Mouse (Mus musculus) brain, embryonic 14.5 days (tissue): ENCODE measurements around the gene Cntn5. TPM values are rescaled to one million over a fixed set of nuclear protein-coding genes. Genes with fewer than 3 reads are reported as not detected.

Experiments used
- DNase-seq: peaks from one replicate; pipeline ENCODE4 v3.0.0-alpha.2; 2011; ENCODE audit warnings: low read depth
- CTCF ChIP-seq: fragments of 200-500 bp; IDR thresholded peaks from 2 replicates; pipeline ENCODE4 v1.5.1; 2012; ENCODE audit warnings: inconsistent platforms, mild to moderate bottlenecking, moderate library complexity, borderline replicate concordance; ENCODE audit not compliant: insufficient read depth, insufficient read length; ENCODE audit errors: extremely low read depth
- POLR2A ChIP-seq: fragments of 200-500 bp; IDR thresholded peaks from 2 replicates; pipeline ENCODE4 v1.6.1; 2012; ENCODE audit warnings: mild to moderate bottlenecking, inconsistent platforms, borderline replicate concordance; ENCODE audit not compliant: poor library complexity, insufficient read depth, insufficient read length, severe bottlenecking; ENCODE audit errors: extremely low read depth
- polyA plus RNA-seq: library from polyadenylated mRNA; depleted of rRNA; stranded (reverse); fragments of >200 nt; gene quantifications from 2 replicates; pipeline ENCODE4 v1.2.3, GENCODE M21; 2012

Gene Cntn5
- polyA plus RNA-seq, 1 experiment = 5.5 TPM

GRCm38 (mm10) chr9:10381701-10382100, 522.9 kb downstream of the Cntn5 start:
- no peak for DNase-seq
- TF ChIP-seq CTCF = no peak
- no peak for TF ChIP-seq POLR2A

DNA sequence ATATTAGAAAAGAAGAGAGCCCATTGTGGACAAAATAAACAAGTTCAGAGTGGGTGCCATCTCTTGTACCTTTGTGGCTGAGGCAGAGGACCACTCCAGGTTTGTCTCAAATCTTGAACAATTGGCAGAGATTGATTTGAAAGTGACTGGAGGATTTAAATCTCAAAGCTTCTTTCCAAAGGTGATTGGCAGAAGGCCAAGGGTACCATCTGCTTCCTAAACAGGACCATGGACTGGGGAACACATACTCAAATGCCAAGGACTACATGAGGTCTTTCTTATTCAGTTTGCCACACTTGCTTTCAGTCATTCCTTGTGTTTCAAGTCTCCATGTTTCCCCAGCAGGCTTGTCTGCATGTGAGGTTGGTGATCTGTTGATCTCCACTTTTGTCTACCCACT, 528.3 kb downstream of the Cntn5 start:
- no peak for TF ChIP-seq CTCF
- TF ChIP-seq POLR2A = no peak
- DNase-seq = peak; percentile 67

GRCm38 (mm10) chr9:10368971-10369370, 535.6 kb downstream of the Cntn5 start:
- TF ChIP-seq CTCF (no peak), POLR2A (no peak)
- no peak for DNase-seq

- no peak for TF ChIP-seq CTCF
- no peak for TF ChIP-seq POLR2A
- peak; percentile 12 for DNase-seq
Measured at GRCm38 (mm10) chr9:10368410-10368809, 536.2 kb downstream of the Cntn5 start.

- DNase-seq = no peak
- TF ChIP-seq CTCF = no peak
- no peak for TF ChIP-seq POLR2A
Measured at GRCm38 (mm10) chr9:10366246-10366955, 538.2 kb downstream of the Cntn5 start.

DNA sequence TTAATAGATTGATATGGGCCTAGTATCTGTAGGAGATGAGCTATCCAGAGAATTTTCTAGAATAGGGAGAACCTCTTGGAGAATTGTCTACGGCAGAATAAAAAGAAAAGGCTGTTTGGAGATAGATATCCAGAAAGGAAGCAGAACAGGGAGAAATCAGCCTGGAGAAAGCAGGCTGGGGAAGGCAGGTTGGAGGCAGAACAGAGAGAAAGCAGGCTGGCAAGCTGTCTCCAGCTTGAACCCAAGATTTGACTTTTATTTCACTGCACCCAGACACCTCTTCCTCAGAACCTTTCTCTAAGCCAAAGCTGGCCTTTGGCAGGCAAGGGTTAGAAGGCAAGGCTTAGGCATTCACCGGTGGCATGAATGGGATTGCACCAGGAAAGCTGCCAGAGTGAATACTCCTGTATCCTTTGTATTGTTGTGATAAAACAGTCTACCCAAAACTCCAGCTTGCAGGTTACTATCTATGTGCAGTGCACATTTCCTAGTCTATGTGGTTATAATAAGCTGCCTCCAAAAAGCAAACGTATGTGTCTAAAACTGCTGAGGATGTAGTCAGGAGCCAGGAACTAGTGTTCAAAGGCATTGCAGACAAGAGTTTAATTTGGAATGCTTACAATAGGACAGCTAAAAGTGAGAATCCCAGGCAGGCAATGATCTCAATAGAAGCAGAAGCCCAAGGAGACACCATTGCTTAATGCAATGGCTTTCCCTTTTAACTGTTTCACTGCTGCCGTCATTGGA, 553.5 kb downstream of the Cntn5 start:
- DNase-seq = no peak
- TF ChIP-seq CTCF (no peak), POLR2A (no peak)

GRCm38 (mm10) chr9:10348741-10349140, 555.8 kb downstream of the Cntn5 start:
- DNase-seq = no peak
- TF ChIP-seq POLR2A = no peak
- no peak for TF ChIP-seq CTCF

- DNase-seq = no peak
- no peak for TF ChIP-seq CTCF
- TF ChIP-seq POLR2A = no peak
Measured at GRCm38 (mm10) chr9:10348222-10348621, 556.4 kb downstream of the Cntn5 start.

DNA sequence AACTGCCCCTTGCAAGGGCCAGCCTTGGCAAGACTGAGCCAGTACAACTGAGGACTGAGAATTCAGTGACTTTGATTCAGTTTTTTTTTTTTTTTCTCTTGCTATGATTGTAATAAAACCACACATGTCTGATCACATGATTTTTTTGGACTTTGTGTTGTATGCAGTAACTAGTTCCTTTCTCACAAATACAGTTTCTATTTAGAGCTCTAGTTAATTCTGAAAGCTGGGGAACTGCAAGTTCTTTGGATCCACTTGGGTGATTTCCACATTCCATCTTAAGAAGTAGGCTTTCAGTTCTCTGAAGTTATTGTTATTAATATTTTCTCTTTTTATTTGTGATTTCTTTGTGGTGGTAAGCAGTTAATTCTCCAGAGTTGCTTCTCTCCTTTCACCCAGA, 563.8 kb downstream of the Cntn5 start:
- DNase-seq = no peak

GRCm38 (mm10) chr9:10339716-10340115, 564.9 kb downstream of the Cntn5 start:
- TF ChIP-seq CTCF = no peak
- TF ChIP-seq POLR2A = no peak
- DNase-seq = no peak

More for the DNA sequence above, 563.8 kb downstream of the Cntn5 start:
- no peak for TF ChIP-seq POLR2A

DNA sequence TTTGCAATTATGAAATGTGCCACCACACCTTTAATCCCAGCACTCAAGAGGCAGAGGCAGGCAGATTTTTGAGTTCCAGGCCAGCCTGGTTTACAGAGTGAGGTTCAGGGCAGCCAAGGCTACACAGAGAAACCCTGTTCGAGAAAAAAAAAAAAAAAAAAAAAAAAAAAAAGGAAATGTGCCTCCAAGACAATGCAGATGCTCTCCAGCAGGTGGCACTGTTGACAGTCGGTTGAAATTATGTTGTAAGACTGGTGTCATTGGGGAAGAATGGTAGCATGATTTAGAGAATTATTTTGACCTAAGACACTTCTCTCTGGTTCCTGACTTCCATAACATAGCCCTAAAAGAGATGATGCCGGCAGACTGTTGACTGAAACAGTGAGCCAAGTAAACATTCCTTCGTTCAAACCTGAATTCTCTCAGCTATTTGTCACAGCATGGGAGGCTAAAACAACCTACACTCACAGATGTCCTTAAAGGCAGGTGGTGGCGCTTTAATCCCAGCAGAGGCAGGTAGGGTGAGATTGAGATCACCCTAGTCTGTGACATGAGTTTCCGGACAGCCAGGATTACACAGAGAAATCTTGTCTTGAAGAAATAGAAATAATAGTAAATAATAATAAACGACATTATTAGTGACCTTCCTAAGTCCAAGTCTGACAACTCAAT, 579.7 kb downstream of the Cntn5 start:
- TF ChIP-seq POLR2A (no peak), CTCF (peak; percentile 66; the same call in 1 of the 2 replicates)
- peak; percentile 70 for DNase-seq

- peak; percentile 96 for DNase-seq
- TF ChIP-seq CTCF (no peak), POLR2A (no peak)
Measured at GRCm38 (mm10) chr9:10269342-10269741, 635.2 kb downstream of the Cntn5 start.

DNA sequence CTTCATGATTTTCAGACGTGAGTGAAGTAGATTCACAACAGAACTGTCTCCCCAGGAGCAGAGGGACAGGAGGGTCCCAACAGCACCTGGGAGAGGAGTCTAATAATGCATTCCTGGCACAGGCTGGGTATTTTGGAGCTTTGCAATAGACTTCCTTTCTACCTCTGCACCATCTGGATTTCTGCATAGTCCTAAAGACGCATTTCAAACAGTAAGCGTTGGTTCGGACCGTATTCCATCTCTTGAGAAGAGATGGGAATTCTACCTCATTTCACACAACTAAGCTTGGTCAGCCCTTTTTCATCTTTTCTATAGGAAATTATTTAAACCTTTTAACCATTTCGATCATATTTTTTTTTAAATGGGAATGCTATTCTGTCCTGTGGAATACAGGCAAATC, 635.7 kb downstream of the Cntn5 start:
- DNase-seq = peak; percentile 64
- TF ChIP-seq CTCF = no peak
- no peak for TF ChIP-seq POLR2A
